16 mouse cellular contexts compared by ENCODE assay signal in the genomic region with DNA sequence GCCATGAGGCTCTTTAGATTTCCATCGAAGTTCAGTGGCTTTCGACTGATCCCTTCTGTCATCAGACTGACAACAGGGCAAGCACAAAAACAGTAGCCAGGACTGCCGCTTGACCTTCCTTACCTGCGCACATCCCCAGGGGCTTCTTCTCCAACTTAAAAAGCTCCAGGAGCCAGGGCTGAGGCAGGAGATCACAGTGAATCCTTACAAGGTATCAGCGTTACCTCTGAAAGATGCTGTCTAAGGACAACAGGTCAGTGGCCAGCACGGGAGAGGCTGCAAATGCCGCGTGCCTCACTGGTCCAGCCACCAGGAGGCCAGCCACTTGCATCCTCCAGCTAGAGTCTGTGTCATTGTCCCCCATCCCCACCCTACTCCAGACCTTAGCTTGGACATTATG.
"Had no signal": no experiment of that assay in that cellular context is flagged by ENCODE, and none has a peak within 500 bp of the region (broad histone marks: within the 10 kb centered on the region; RNA-seq: fewer than 3 reads in every experiment).

No protein-coding gene starts in this region.

- H3K36me3 ChIP-seq: neural tube, embryonic 13.5 days; neural tube, embryonic 15.5 days; stomach, embryonic 15.5 days had no signal

- DNase-seq: retina, postnatal 1 day; right cerebral cortex, adult 18-20 months; right cerebral cortex, postnatal 14 days; right cerebral cortex, postnatal 25 days; right cerebral cortex, postnatal 4 days; spleen, adult 18-20 months; thymus, adult 18-20 months; thymus, adult 2 months; thymus, postnatal 14 days; thymus, postnatal 25 days; thymus, postnatal 36 days; thymus, postnatal 4 days had no signal

- H3K27me3 ChIP-seq: neural tube, embryonic 13.5 days; neural tube, embryonic 15.5 days; stomach, embryonic 15.5 days had no signal

- H3K27ac ChIP-seq: neural tube, embryonic 13.5 days; neural tube, embryonic 15.5 days; stomach, embryonic 15.5 days; stomach, postnatal 0 days had no signal

- H3K4me1 ChIP-seq: stomach, embryonic 15.5 days had no signal

- H3K9ac ChIP-seq: neural tube, embryonic 13.5 days; neural tube, embryonic 15.5 days; stomach, embryonic 15.5 days had no signal

- H3K4me2 ChIP-seq: neural tube, embryonic 13.5 days; neural tube, embryonic 15.5 days; stomach, embryonic 15.5 days had no signal

- H3K4me3 ChIP-seq: neural tube, embryonic 13.5 days; neural tube, embryonic 15.5 days; stomach, embryonic 15.5 days had no signal

- H3K9me3 ChIP-seq: neural tube, embryonic 13.5 days; neural tube, embryonic 15.5 days; stomach, embryonic 15.5 days had no signal
